Mouse (Mus musculus): ENCODE results near the gene 4930556J24Rik.
"Not testable (repeated sequence)": the region's sequence is repeated elsewhere in the genome, so short reads cannot be mapped to it uniquely, and the experiment has no call there.

The 4930556J24Rik gene

DNA sequence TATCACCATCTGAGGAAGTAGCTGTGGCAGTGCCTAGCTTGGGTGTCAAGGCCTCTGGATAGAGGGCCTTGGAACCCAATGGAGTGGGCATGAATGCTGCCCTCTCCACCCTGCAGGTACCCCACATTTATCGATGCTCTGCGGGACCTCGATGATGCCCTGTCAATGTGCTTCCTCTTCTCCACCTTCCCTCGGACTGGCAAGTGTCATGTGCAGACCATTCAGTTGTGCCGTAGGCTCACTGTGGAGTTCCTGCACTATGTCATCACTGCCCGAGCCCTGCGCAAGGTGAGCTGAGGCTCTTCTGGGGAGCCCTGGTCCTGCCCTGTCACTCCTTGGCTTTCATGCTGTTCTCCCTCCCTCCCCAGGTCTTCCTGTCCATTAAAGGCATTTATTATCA lies 3.5 kb downstream of the 4930556J24Rik start:
- DNase-seq (ENCODE audit: low read depth, low spot score): no peak

DNA sequence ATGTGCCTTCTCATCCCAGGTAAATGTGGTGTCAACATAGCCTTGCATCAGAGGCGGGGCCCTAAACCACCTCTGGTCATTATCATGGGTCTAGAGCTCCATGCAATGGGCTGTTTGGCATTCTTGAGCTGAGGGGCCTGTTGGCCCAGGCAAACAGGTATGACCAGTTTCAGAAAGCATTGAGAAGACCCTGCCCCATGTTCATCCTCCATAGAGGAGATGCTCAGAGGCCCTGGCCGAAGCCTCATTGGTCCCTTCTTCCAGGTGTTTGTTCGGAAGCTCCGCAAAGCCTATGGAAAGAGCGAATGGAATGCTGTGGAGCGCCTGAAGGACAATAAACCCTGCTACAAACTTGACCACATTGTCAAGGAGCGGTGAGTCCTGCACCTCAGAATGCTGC lies 6.2 kb downstream of the 4930556J24Rik start:
- no peak for DNase-seq (ENCODE audit: low read depth, low spot score)

DNA sequence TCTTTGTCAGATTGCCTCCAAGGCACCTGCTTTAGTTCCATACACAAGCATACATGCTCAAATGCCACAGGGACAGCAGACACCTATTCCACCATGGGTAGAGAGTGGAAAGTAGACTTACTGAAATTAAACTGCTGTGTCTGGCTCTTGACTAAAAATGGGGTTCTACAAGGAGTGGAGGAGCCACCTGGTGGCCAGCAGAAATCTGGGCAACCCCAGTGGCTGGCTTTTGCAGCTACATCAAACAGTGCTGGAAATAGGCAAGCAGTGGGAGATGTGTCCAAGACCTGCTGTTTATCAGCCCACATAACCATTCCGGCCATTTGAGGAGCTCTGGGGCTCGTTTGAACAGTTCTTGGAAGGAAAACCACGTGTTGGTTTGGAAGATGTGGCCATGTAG lies 6.7 kb downstream of the 4930556J24Rik start:
- DNase-seq (ENCODE audit: low read depth, low spot score): no peak

DNA sequence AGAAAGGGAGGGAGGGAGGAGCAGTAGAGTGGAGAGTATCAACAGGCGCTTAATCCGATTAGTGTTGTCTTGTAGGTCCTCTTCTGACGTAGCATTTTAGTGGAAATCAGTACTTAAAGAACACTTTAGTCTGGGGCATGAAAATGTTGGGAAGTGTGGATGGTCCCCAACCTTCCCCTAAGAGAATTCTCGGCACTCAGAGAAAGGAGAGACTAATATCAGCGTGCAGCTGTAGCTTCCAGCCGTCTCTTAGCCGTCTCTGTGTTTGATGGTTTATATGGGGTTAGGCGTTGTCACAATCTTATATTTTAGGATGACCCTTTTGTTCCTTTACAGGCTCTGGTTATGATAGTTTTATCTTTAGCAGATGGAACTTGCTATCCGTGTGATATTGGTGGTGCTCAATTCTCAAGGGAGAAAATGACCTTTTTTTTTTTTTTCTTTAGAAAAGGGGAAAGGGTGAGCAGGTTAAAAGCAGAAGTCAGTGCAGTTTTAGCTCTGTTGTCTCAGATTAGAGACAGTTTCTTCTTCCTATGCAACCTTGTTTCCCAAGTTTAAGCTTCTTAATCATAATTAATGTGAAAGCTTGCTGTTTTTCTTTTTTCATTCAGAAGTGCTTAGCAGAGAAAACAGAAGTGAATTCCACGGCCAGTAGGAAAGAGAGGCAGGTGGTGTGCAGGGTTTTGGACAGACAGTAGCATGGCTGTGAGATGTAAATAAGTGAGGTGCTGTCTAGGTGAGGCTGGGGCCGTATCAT lies 12.0 kb downstream of the 4930556J24Rik start:
- no peak for DNase-seq (ENCODE audit: low read depth, low spot score)

DNA sequence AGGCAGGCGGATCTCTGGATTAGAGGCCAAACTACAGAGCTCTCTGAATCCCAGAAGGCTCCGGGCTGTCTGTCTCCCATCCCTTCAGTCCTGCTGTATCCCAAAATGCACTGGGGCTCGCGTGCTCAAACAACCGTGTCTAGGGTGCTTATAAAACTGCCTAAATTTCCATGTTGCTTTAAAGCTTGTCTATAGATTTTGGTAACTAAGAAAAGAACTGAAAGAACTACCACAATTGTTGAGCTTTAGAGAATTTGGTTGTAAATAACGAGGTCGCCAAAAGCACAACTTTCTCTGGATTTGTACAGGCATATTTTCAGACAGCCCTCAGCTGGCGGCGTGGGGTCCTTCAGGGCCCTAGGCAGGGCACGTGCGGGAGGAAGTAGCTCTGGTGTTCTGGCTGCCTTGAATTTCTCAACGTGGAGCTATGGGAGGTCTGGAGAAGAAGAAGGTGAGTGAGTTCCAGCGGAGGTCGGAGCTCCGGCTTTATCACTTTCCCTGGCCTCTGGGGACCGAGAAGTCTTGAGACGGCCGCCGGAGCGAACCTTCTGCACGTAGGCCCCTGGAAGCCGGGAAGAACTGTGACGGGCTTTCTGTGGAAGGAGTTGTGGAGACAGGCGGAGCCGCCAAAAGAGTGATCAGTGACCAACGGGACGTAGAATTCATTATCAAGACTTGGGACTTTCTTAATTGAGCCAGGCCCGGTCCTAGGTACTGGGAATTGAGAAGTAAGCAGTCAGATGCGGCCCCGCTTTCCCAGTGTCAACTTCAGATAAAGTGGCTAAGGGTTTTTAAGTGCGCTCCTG lies 12.8 kb downstream of the 4930556J24Rik start, which contains the start of gene Pes1:
Gene Pes1, plus strand, starts transcription at position 366 of the 806 bp plus-strand sequence.
- DNase-seq (ENCODE audit: low read depth, low spot score): peak; percentile 78

DNA sequence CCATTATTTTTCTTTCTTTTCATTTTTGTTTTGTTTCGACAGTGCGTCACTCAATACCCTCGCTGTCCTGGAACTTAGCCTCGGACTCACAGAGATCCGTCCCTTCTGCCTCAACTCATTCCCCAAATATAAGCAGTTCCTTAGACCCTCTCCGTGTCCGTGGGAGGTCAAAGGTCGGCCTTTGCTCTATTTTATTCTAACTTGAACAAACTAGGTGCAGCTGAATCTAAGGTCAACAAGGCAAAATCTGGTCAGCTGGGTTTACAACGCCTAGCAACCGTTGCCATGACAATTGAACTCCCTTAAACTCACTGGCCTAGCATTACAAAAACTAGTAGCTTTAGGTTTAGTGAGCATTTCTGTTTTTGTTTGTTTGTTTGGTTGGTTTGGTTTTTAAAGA lies 13.4 kb downstream of the 4930556J24Rik start:
- no peak for DNase-seq (ENCODE audit: low read depth, low spot score)

DNA sequence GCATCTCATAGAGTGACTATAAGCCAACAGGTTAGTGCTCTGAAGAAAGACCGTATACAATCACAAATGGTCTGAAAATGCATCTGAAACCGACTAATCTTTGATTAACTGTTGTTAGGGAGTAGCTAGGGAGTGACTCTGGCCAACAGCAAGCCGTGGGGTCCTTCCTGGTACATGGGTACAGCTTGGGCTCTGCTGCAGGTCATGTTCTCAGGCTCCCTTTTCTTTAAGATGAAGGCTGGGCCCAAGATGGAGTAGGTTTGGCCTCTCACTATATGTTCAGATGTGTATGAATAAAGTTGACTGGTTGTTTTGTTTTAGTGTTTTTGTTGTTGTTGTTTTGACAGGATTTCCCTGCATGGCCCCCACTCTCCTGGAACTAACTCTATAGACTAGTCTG lies 14.8 kb downstream of the 4930556J24Rik start:
- DNase-seq (ENCODE audit: low read depth, low spot score): no peak

DNA sequence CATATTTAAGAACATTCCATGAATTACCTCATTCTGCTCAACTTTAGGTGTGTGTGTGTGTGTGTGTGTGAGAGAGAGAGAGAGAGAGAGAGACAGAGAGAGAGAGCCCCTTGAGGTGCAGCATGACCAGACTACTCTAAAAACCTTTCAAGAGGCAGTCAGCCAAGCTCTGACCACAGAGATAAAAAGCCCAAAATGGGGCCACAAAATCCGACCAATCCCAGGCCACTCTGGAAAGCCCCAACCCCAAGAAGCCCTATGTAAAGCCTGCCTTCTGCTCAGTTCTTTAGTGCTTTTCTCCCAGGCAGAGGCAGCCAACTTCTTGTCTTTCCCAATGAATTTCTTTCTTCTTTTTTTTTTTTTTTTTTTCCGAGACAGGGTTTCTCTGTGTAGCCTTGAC lies 15.7 kb downstream of the 4930556J24Rik start:
- DNase-seq (ENCODE audit: low read depth, low spot score): no peak

DNA sequence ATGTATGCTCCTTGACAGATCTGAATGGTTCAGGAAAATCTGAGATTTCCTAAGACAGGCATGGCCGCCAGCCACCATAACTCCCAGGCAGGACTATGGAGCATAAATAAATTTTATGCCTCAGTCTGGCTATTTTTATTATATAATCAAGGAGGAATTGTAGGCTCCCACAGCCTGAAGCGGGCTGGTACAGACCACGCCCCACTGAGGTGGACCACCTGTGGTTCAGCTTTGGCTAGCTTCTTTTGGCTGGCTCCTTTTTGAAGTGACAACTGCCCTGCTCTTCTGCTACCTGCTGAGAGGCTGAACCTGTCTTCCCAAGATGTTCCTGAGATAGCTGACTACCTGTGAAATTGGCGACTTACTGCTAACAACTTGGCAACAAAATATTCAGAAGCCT lies 21.2 kb downstream of the 4930556J24Rik start:
- DNase-seq (ENCODE audit: low read depth, low spot score): not testable (repeated sequence)

DNA sequence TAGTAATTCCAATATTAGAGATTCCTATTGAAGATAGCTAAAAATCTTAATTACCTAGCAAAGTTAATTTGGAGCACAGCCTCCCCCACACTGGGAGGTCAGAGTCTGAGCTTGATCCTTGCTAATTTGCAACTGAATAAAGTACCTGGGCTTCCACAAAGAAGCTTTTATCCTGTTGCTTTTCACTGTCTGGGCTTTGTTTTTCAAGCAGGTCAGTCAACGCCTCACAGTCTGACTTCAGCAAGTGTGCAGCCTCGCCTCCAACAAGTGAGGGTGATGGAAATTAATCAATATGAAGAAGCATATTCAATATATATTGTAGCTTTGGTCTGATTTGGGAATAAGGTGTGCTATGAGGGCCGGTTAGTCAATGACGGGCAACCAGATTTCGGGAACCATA lies 21.7 kb downstream of the 4930556J24Rik start:
- not testable (repeated sequence) for DNase-seq (ENCODE audit: low read depth, low spot score)

DNA sequence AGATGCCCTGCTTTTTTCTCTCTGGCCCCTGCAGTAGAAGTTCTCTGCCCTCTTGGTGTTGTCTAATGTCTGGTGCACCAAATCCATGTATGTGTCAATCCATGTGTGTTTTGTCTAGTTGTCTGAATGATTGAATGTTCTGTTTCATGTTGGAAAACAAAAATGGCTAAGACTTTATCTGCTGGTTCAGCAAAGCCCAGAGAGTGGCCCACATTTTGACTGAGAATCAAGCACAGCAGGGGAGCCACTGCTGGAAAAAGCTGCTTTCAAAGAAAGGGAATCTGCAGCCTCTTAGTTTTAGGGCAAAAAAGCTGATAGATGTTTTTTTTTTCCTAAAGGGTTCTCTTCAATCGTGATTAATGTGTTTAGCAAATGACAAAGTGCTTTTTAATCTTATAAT lies 30.2 kb downstream of the 4930556J24Rik start:
- DNase-seq (ENCODE audit: low read depth, low spot score): no peak

DNA sequence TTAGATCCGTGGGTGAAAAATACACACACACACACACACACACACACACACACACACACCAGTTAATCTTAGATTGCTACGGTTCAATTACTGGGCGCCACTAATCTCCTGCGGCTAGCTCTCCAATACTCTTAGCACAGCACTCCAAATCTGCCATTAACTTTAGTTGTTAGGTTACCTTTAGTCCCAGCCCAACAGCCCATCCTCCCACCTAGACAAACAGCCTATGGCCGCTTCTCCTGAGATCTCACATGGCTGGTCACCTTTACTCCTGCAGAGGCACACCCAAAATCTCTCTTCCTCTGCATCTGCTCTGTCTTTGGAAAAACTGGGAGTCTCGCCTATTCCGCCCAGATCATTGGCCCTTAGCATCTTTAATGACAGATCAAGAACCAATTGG lies 35.2 kb downstream of the 4930556J24Rik start:
- no peak for DNase-seq (ENCODE audit: low read depth, low spot score)

DNA sequence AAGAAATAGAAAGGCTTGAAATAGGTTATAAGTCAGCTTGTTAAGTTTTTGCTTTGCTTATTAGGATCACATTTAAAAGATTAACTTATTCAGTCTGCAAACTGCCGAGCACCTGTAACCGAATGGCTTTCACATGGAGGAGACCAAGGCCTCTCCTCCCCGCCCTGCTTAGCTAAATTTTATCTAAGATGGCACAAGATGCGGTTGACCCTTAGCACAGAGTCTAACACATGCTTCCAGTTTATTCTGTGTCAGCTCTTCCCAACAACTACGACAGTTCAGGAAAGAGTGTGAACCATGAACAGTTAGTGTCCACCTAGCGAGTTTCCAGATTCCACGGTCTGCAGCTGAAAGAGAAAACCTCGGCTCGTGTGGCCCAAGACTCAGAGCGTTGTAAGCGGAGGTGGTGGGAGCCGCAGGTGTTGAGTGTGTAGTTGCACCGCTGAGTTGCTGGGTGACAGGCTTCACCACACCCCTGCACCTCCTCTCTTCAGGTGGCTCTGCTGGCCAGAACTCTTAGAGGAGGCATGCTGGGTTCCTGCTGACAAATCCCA lies 39.2 kb downstream of the 4930556J24Rik start:
- DNase-seq (ENCODE audit: low read depth, low spot score): no peak

DNA sequence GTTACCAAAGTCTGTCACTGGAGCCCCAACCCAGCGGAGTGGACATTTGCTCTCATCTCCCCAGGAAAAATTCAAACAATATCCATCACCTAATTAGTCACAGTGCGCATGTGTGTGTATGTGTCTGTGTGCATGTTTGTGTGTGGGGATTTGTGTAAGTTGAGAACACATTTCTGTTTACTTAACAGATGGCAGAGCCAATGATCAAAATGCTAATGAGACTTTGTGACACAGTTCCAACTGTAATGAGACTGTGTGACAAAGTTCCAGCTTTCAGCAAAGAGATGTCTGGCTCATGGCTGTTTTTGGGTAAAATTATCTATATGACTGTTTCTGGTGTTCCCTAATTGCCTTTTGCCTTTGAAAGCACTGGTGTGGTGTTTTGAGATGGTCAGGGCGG lies 40.3 kb downstream of the 4930556J24Rik start:
- no peak for DNase-seq (ENCODE audit: low read depth, low spot score)

DNA sequence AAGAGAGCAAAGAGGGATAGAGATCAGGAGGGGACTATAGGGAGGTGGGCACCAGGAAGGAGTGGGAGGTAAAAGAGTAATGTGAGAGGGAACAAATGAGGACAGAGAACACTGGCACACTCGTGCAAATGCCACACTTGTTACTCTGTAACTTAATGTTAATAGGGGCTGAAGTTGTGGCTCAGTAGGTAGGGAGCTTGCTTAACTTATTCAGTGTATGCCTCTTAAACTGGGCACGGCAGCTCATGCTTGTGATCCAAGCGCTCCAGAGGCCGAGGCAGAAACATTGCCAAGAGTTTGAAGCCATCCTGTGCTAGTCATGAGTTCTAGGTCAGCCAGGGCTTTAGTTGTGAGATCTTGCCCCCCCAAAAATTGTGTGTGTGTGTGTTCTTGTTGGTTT lies 41.4 kb downstream of the 4930556J24Rik start:
- DNase-seq (ENCODE audit: low read depth, low spot score): no peak

DNA sequence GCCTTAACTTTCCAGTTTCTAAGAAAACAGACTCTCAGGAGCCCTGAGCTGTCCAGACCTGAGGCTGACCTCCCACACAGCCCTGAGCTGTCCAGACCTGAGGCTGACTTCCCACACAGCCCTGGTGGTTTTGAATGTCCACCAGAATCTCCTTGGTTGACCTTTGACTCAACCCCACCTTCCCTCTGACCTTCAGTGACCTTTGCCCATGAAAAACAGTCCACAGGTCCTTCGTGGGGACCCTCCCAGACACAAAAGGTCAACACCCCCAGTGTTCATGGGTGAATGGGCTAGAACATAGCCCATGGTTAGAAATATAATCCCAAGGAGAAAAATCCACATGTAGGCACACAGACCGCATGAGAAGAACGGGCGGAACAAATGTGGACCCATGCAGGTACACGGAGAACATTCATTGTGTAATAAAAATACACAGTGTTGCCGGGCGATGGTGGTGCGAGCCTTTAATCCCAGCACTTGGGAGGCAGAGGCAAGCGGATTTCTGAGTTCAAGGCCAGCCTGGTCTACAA lies 42.8 kb downstream of the 4930556J24Rik start:
- no peak for DNase-seq (ENCODE audit: low read depth, low spot score)

DNA sequence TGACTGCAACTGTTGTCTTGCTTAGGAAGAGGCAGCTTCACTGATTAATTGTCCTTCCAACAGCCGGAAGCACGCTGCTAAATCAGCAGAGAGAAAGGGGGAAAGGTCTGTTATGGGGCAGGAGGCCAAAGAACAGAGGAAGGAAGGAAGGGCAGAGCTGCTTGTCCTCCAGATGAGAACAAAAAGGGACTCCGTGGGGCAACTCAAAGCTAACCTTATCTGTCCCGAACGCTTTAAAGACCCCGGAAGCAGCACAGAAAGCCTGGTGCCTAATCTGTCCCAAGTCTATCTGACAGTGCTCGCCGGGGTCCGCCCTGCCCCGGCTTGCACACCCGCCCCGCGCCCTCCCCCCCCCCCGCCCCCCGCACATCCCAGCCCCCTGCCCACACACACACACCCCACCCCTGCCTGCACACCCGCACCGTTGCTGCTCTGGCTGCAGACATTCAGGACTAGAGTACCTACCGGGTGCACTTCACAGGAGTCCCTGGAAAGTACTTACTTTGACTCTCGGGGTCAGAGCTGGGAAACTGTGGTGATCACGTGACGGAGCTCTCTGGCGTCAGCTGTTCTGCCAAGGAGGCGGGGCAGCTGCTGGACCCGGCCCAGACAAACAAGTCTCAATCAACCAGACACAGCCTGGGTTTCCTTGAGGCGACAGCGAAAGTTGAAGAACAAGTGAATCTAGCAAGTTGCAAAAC lies 44.9 kb downstream of the 4930556J24Rik start, which contains the start of gene Tcn2:
Gene Tcn2, minus strand, starts transcription at position 649 of the 701 bp plus-strand sequence.
- no peak for DNase-seq (ENCODE audit: low read depth, low spot score)

DNA sequence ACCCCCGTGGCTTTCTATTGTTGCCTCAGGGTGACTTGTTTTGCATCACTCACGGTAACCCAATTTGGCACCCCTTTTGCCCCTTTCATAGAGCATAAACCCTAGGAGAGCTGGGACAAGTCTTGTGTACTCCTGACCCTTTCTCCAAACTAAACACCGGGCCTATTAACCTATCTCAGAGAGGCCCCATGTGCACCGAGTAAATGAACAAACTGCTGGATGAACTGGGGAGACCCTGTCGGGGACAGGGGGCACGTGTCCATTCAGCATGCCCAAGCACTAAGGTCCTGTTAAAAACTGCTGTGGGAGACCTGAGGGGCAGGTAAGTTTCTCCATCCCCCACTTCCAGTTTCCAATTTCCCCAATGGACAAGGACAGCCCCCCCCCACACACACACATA lies 45.6 kb downstream of the 4930556J24Rik start:
- DNase-seq (ENCODE audit: low read depth, low spot score): no peak

DNA sequence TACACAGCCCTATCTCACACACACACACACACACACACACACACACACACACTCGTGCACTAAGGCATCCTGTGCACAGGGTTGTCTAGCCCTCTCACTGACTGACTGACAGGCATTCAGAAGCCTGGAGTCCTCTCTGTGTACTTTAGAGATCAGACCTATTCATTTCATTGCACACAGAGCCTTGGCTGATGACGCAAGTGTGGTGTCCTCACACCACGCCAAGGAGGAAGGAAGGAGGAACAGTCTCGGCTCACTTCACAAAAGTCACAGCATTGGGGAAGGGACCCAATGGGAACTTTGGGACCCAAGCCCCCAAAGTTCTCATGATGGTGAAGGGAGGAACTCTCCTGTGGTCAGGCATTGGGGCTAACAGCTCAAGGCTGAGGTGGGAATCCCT lies 46.6 kb downstream of the 4930556J24Rik start:
- no peak for DNase-seq (ENCODE audit: low read depth, low spot score)

DNA sequence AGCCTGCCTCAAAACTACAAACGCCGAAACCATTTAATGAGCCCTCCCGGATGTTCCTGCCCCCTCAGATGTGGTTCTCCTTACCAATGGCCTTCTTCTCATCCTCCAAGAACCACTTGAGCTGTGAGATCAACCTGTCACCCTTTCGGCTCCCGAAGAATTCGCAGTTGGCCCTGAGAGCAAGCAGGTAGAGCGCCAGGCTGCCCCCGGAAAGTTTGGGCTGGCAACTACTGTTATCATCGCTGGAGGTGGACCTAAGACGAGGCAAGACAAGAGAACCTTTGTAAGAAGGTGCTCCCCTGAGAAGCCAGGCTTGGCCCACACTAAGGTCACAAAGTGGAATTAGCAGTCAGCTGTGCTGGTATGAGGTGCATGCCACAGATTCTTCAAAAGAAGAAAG lies 50.7 kb downstream of the 4930556J24Rik start:
- no peak for DNase-seq (ENCODE audit: low read depth, low spot score)

DNA sequence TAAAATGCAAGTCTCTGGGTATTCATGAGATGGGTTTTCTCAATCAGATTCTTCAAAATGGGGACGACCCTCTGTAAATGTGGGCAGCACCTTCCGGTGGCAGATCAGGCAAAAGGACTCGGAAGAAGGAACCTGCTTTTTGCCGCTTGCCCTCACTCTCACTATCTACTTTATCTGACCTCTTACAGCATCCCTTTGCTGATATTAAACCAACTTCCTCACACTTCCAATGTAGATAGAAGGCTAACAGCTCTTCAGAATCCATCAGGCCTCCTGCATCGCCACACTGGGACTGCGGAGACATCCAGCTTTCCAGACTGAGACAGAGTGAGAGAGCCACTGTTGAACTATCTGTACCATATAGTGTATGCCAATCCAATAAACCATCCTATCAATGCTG lies 53.8 kb downstream of the 4930556J24Rik start:
- no peak for DNase-seq (ENCODE audit: low read depth, low spot score)

DNA sequence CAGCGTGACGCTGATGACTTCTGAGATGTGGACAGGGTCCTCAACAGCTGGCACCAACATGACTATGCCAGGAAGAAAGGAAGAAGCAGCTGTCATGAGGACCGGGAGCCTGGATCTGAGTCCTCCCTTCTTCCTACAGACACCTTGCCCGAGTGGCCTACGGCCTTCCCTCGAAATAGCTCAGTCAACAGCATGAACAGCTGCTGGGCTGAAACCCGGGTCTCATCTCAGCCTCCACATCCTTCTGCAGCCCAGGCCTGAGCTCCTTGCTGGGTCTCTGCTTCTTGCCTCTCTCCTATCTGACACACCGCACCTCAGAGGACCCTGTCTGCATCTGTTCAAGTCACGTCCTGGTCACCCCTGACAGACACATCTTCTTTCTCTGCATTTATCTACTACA lies 54.5 kb downstream of the 4930556J24Rik start:
- DNase-seq (ENCODE audit: low read depth, low spot score): no peak

All from c-Kit-negative CD71-positive TER-119-positive erythroid progenitor cells, embryonic 14.5 days (primary cell).